Mouse (Mus musculus) midbrain, embryonic 10.5 days (tissue): ENCODE measurements at regions not wholly inside any gene's neighbourhood (a gene's known extent, or its start where the extent isn't known, plus 50 kb on each side); places are given as distances from the start of the nearest gene placed in this dataset.

Source experiments
- DNase-seq: peaks from one replicate; pipeline ENCODE4 v3.0.0-alpha.2; 2017; ENCODE audit warnings: low spot score
- H3K27ac ChIP-seq: fragments of 300-500 bp; sonication (generic); replicated peaks from 2 replicates; pipeline ENCODE4 v1.5.1; 2016; ENCODE audit warnings: mild to moderate bottlenecking
- H3K27me3 ChIP-seq: fragments of 300-500 bp; sonication (generic); 2 replicates; pipeline ENCODE4 v1.6.1; 2016; ENCODE audit warnings: low read depth, mild to moderate bottlenecking; ENCODE audit not compliant: poor library complexity, severe bottlenecking
- H3K36me3 ChIP-seq: fragments of 300-500 bp; sonication (generic); 2 replicates; pipeline ENCODE4 v1.6.1; 2016; ENCODE audit warnings: mild to moderate bottlenecking, moderate library complexity
- H3K4me1 ChIP-seq: fragments of 300-500 bp; sonication (generic); 2 replicates; pipeline ENCODE4 v1.6.1; 2016
- H3K4me3 ChIP-seq: fragments of 300-500 bp; sonication (generic); 2 replicates; pipeline ENCODE4 v1.5.1; 2016; ENCODE audit warnings: mild to moderate bottlenecking, moderate library complexity
- H3K9me3 ChIP-seq: fragments of 300-500 bp; sonication (generic); replicated peaks from 2 replicates; pipeline ENCODE4 v1.6.1; 2016; ENCODE audit warnings: mild to moderate bottlenecking
- WGBS: fragments of 180-500 bp; shearing (Covaris S2); methylation state at CpG from one replicate; pipeline ENCODE4 v1.1.7; 2016; 5-methylcytosine and 5-hydroxymethylcytosine counted together

- no peaks in the 10 kb centered on the region for H3K27me3 ChIP-seq
- WGBS, result 25% methylated on average over 2 of the region's 2 CpGs
- H3K9me3 ChIP-seq, result no peaks in the 10 kb centered on the region
- H3K4me1 ChIP-seq, result no peaks in the 10 kb centered on the region
- H3K27ac ChIP-seq, result no peak overlapping the region
- H3K36me3 ChIP-seq, result no peaks in the 10 kb centered on the region
- no peak overlapping the region for H3K4me3 ChIP-seq
- peak; percentile 56 for DNase-seq
These were observed 66.4 kb upstream of the Htr1a start for GRCm38 (mm10) chr13:105377038-105377437.

GRCm38 (mm10) chr13:105378587-105378986 is 64.9 kb upstream of the Htr1a start:
- Histone ChIP-seq H3K27me3 (no peaks in the 10 kb centered on the region), H3K36me3 (no peaks in the 10 kb centered on the region), H3K4me3 (no peak overlapping the region), H3K9me3 (no peaks in the 10 kb centered on the region), H3K27ac (no peak overlapping the region), H3K4me1 (no peaks in the 10 kb centered on the region)
- 83% methylated on average over 9 of the region's 9 CpGs for WGBS
- no peak for DNase-seq

DNA sequence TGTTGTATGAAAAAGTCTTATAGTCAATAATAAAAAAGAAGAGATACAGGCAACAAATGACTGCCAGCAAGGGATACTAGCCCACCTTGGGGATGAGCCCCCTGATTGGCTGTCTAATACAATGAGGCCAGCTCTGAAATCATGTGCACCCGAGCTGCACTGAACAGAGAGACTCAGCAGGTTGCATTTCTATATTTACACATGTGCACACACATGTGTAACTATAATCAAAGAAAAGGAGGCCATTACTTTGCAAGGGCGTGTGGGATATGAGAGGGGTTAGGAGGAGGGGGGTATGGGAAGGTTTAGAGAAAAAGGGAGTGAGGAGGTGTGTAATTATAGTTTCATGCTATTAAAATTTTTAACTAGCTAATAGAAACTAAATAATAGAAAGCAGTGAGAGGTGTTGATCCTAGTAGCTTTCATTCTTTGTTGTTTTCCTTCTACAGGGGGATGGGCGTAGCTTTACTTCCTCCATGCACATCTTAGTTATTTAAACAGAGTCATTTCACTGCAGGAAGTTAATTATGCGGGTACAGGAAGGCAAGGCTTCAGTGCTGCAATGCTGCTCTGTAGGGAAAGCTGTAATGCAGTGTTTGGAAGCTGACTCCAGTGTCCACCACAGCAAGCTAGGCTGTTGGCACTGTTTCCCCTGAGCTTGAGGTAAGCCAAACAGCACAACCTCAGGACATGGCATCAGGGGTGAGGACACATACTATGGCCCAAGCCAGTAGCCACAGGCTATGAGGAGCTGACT is 56.2 kb upstream of the Htr1a start:
- Histone ChIP-seq H3K27me3 (no peaks in the 10 kb centered on the region), H3K36me3 (no peaks in the 10 kb centered on the region), H3K27ac (no peak overlapping the region), H3K4me3 (no peak overlapping the region), H3K4me1 (no peaks in the 10 kb centered on the region), H3K9me3 (no peaks in the 10 kb centered on the region)
- 73% methylated on average over 4 of the region's 4 CpGs for WGBS
- no peak for DNase-seq
